Mouse (Mus musculus): Measurements from ENCODE around the gene E2f3. TPM values are rescaled to one million over a fixed set of nuclear protein-coding genes. Genes with fewer than 3 reads are reported as not detected.

The E2f3 gene
- total RNA-seq, 1 experiment from 2014 or later: 13.1 TPM

GRCm38 (mm10) chr13:29979140-29979564 is 6.7 kb downstream of the E2f3 start:
- no peak for DNase-seq

- no peak for DNase-seq
These were observed 8.5 kb downstream of the E2f3 start for GRCm38 (mm10) chr13:29977358-29977757.

- no peak for DNase-seq
These were observed 11.8 kb downstream of the E2f3 start for GRCm38 (mm10) chr13:29974066-29974465.

GRCm38 (mm10) chr13:29973610-29974009 is 12.3 kb downstream of the E2f3 start:
- no peak for DNase-seq

GRCm38 (mm10) chr13:29970333-29970732 is 15.5 kb downstream of the E2f3 start:
- DNase-seq: no peak

GRCm38 (mm10) chr13:29968636-29969035 is 17.2 kb downstream of the E2f3 start:
- DNase-seq: no peak

- DNase-seq: no peak
These were observed 18.5 kb downstream of the E2f3 start for GRCm38 (mm10) chr13:29967367-29967766.

- DNase-seq: no peak
These were observed 18.9 kb downstream of the E2f3 start for GRCm38 (mm10) chr13:29966966-29967365.

GRCm38 (mm10) chr13:29964087-29964486 is 21.8 kb downstream of the E2f3 start:
- DNase-seq: no peak

GRCm38 (mm10) chr13:29960416-29960815 is 25.4 kb downstream of the E2f3 start:
- no peak for DNase-seq

GRCm38 (mm10) chr13:29957731-29958254 is 28.1 kb downstream of the E2f3 start:
- DNase-seq: no peak

- DNase-seq: no peak
These were observed 28.9 kb downstream of the E2f3 start for GRCm38 (mm10) chr13:29956821-29957421.

GRCm38 (mm10) chr13:29955296-29955695 is 30.6 kb downstream of the E2f3 start:
- DNase-seq: no peak

- DNase-seq: no peak
These were observed 31.1 kb downstream of the E2f3 start for GRCm38 (mm10) chr13:29954741-29955140.

- DNase-seq: no peak
These were observed 32.3 kb downstream of the E2f3 start for GRCm38 (mm10) chr13:29953417-29954045.

- DNase-seq: no peak
These were observed 39.8 kb downstream of the E2f3 start for GRCm38 (mm10) chr13:29946045-29946444.

- no peak for DNase-seq
These were observed 40.8 kb downstream of the E2f3 start for GRCm38 (mm10) chr13:29944915-29945570.

- DNase-seq: no peak
These were observed 41.4 kb downstream of the E2f3 start for GRCm38 (mm10) chr13:29944493-29944892.

- no peak for DNase-seq
These were observed 42.3 kb downstream of the E2f3 start for GRCm38 (mm10) chr13:29943541-29944039.

- no peak for DNase-seq
These were observed 45.8 kb downstream of the E2f3 start for GRCm38 (mm10) chr13:29940071-29940470.

GRCm38 (mm10) chr13:29939399-29939798 is 46.5 kb downstream of the E2f3 start:
- no peak for DNase-seq

- no peak for DNase-seq
These were observed 47.1 kb downstream of the E2f3 start for GRCm38 (mm10) chr13:29938776-29939175.

- no peak for DNase-seq
These were observed 59.7 kb downstream of the E2f3 start for GRCm38 (mm10) chr13:29926168-29926567.
